Mouse (Mus musculus) adrenal gland, adult 8-10 months (tissue): ENCODE measurements around the gene Serping1. TPM values are rescaled to one million over a fixed set of nuclear protein-coding genes. Genes with fewer than 3 reads are reported as not detected.

Experiments used
- microRNA-seq, 2 experiments: library from miRNA; unstranded; fragments of <30 nt; microRNA quantifications; one replicate each; pipeline ENCODE4 v1.2.0; 2022
- total RNA-seq, 4 experiments: library from RNA; stranded (reverse); gene quantifications; 2 replicates each; pipeline ENCODE4 v1.2.4; 2022

Serping1 gene
- total RNA-seq, 4 experiments from 2014 or later, result 80.5 to 116 (median 91.7) TPM

Small RNA genes within 50 kb of the gene (microRNA-seq; reads per million reads assigned to microRNA genes)
- gene Mir130a, result 3,087 to 3,839 reads per million in 2 experiments

Other genes with a start within 250 kb of the Serping1 start
- gene Ctnnd1, start 124.7 kb downstream of the Serping1 start, total RNA-seq, result 100 to 1,000 TPM; 125 to 161 (median 155) TPM
- gene Btbd18, start 116.4 kb downstream of the Serping1 start, total RNA-seq, result under 1 TPM in 2 of 4 experiments, not detected in 2; 0.10 to 0.12 TPM
- 10 to 100 TPM; 31.8 to 49.5 (median 35.8) TPM for gene Selenoh, start 104.7 kb downstream of the Serping1 start, total RNA-seq
- not detected for gene Gm28635, start 97.4 kb downstream of the Serping1 start, total RNA-seq
- gene Med19, start 97.0 kb downstream of the Serping1 start, total RNA-seq, result 10 to 100 TPM; 21.1 to 30.7 (median 26.0) TPM
- gene Tmx2, start 96.3 kb downstream of the Serping1 start, total RNA-seq, result 100 to 1,000 TPM; 161 to 203 (median 188) TPM
- 10 to 100 TPM; 58.8 to 72.1 (median 62.7) TPM for gene Zdhhc5, start 60.3 kb downstream of the Serping1 start, total RNA-seq
- 10 to 100 TPM; 12.6 to 15.2 (median 14.3) TPM for gene Clp1, start 48.1 kb downstream of the Serping1 start, total RNA-seq
- gene Ypel4, start 41.4 kb downstream of the Serping1 start, total RNA-seq, result 10 to 100 TPM in 2 of 4 experiments, 1 to 10 TPM in 2; 4.5 to 11.8 (median 9.7) TPM
- 1 to 10 TPM; 1.7 to 4.3 (median 2.8) TPM for gene Gm19426, start 31.8 kb downstream of the Serping1 start, total RNA-seq
- gene Ube2l6, start 23.4 kb upstream of the Serping1 start, total RNA-seq, result 10 to 100 TPM; 13.3 to 20.7 (median 15.2) TPM
- gene Smtnl1, start 47.2 kb upstream of the Serping1 start, total RNA-seq, result not detected
- gene Timm10, start 51.6 kb upstream of the Serping1 start, total RNA-seq, result 10 to 100 TPM; 28.2 to 43.5 (median 39.5) TPM
- gene Slc43a1, start 63.4 kb upstream of the Serping1 start, total RNA-seq, result 1 to 10 TPM; 3.0 to 7.5 (median 5.5) TPM
- gene Rtn4rl2, start 111.3 kb upstream of the Serping1 start, total RNA-seq, result 1 to 10 TPM; 1.2 to 1.8 (median 1.6) TPM
- gene Slc43a3, start 161.1 kb upstream of the Serping1 start, total RNA-seq, result 10 to 100 TPM; 63.1 to 81.5 (median 75.7) TPM
- not detected for gene Prg2, start 205.0 kb upstream of the Serping1 start, total RNA-seq
- not detected for gene Prg3, start 212.8 kb upstream of the Serping1 start, total RNA-seq